Mouse (Mus musculus) cerebellum, adult 18-20 months (tissue): Measurements from ENCODE around the gene Phrf1.

Source experiments
- DNase-seq, 2 experiments: peaks; one replicate each; pipeline ENCODE4 v3.0.0; 2021

Gene Phrf1

DNA sequence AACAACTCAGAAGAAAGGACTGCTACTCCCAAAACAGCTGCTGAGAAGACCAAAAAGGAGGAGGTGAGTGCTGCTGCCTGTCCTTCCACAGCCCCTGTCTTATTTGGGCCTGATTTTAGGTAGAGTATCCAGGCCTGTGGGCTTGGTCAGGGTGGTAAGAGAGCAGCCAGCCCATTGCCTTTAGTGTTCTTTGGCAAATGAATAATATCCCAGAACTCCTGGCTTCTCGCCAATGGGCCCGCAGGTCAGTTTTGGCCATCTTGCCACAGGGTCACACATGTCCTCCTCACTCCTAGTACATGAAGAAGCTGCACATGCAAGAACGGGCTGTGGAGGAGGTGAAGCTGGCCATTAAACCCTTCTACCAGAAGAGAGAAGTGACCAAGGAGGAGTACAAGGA is 32.9 kb downstream of the Phrf1 start:
- DNase-seq = peak in 1 of 2 experiments; percentile 43

DNA sequence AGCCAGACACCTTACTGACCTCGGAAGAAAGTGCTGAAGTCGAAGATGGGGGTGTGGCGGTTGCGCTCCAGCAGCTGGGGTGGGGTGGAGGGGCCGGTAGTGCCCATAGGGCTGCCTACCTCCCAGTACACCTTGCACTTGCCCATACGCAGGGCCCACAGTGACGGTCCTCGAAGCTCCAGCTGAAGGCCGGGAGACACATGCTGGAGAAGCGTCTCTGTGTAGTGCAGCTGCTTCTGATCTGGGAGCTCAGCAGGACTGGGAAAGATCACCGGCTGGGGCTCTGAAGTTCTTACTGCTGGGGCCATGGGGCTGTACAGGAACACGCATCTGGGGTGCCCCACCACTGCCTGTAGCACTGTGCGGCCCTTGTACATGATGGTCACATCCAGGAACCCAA is 35.1 kb downstream of the Phrf1 start:
- DNase-seq = no peak

DNA sequence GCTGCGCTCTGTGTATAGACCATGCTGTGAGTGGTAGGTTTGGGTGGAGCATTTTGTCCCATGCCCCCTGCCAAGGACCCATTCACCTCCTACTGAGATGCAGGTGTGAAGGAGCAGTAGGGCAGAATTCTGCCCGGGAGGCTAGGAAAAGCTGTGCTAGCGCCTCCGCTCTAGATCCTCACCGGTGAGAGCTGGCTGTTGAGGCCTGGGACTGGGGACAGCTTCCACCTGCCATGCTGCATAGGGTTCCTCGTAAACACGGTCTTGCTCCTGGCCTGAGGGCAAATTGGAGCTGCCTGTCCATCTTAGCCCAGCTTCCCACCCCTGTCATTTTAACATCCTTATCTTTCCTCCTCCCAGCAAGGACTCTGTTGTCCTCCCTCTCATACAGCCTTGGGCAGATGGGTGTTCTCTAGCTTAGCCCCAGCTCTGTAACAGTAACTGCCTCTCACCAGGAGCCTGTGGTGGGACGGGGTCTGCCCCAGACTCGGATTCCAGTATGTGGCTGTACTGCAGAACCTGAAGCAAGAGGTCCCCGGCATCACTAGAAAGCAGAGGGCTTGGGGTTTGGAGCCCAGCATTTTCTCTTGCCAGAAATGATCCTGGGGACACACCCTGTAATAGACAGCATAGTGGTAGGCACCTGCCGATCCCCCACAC is 35.6 kb downstream of the Phrf1 start:
- no peak for DNase-seq

DNA sequence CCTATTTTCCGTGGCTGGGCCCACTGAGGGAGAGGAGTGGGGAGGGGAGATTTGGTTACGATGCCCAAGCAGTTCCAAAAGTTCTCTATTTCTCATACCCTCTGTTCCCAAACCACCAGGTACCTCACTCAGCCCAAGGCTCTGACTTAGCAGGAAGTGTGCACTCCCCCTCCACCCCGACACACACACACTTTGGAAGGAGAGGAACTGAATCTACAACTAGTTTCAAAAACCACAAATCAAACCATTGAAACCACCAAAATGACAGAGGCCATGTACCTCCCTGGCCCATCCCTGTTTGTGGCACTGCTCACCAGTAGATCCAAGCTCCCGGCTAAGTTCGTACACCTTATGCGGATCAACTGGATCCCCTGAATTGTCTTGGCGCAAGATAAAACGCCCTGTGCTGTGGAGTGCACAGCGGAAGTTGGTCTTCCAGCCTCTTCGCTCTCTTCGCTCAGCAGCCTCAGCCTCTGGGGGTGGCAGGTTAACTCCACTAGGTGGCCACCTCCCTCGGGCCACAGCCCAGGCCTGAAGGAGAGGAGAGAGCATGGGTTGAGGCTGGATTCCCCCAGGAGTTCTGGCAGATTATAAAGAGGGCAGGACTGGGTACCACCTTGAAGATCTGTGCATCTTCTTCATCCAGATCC is 36.3 kb downstream of the Phrf1 start:
- peak; percentile 34 to 40 for DNase-seq

DNA sequence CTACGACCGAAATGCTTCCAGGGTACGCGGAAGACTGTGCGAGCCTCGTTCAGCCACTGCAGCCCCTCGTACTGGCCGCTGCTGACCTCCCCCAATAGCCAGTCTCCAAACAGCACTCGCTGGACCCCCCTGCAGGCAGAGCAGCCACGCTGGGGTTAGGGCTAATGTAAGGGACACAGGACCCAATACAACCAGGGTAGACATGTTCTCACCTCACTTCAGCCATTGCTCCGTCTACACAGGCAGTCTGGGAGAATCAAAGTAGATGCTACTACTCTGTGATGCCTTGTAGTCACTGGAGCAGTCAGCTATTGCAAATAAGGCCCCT is 36.8 kb downstream of the Phrf1 start:
- DNase-seq = no peak

DNA sequence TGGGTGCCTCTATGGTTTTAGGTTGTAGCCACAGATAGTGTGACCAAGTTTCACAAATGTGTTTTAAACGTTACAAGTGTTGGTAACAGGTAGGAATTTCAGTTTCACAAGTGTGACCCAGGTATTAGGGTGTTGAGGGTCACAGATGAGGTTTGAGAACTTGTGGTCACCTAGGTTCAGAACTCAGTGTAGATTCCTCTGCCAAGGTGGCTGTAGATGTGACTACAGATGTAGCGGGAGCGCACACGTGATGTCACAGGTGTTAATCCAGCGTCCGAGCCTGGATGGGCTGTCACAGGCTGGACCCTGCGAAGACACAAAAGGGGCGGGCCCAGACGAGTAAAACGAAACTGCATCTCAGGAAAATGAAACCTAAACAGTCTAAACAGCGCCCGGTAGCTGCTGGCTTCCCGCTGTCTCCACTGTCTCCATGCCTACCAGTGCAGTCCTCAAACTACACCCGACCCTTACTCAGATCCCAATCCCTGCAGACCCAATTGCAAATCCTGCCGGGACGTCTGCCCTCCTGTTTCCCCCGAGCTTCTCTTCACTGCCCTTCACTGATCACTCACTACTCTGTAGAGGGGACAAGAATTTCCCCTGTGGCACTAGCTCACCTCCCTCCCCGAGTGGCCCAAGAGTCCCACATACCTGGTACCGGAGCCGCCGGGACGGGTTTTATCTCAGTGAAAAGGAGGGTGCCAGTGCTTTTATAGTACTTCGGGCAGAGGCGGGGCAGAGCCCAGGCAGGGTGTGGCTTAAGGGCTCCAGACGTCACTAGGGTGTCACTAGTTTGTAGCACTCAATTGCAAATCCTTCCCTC is 37.4 kb downstream of the Phrf1 start, which contains the start of gene Irf7:
Gene Irf7, minus strand, starts transcription at position 743 of the 823 bp plus-strand sequence.
- peak; percentile 39 to 50 for DNase-seq

DNA sequence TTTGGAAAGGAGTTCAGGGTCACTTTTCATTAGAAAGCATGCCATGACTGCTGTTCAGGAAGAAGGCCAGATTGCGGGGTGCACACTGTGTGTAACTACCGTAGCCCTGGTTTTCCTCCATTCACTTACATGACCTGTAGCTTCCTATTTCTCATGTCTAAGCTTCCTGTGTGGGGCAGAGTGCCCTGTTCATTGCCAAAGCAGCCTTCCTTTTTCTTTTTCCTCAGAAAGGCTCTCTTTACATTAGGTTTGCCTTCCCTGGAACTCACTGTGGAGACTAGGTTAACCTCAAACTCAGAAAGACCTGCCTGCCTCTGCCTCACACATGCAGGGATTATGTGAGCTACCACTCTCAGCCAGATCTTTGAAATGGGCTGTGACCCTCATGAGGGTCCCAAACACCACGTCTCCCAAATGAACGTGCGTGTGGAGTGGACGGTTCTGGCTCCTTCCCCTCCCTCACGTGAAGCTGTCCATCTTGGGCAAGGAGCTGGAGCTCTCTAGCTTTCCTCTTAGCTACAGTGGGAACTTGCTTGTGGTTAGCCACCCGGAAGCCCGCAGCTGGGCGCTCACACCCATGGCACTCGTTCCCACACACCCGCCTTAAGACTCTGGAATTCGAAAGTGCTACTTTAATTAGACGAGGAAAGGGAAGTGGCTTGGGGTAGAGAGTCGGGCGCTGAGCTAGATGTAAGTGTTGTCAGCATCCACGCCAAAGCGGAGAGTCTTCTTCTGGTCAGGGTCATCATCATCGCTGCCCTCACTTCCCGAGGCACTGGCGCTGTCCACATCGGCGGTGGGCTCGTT is 40.1 kb downstream of the Phrf1 start:
- no peak for DNase-seq

DNA sequence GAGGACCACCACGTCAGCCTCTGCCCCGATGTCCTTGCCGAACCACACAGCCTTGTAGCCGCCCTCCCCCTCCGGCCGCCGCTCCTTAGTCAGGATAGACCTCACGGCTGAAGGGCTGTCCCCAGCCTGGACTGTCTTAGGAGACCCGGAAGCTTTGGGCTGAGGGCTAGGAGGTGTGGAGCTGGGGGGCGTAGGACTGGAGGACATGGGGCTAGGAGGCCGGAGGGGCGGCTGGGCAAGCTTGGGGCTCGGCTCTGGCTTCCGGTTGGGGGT is 40.6 kb downstream of the Phrf1 start:
- no peak for DNase-seq

DNA sequence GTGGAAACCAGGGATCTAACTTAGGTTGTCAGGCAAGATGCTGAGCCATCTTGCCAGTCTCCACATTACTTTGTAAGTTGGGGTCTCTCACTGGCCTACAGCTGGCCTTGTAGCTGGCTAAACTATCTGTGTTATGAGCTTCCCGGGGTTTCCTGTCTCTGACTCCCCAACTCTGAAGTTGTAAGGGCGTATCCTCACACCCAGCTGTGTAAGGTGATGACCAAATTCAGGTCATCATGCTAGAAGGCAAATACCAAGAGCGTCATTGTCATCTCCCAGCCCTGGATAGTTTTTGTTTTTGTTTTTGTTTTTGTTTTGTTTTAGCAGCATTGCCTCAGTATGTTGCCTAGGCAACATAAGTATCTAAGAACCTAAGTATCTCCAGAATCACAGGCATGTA is 42.0 kb downstream of the Phrf1 start:
- no peak for DNase-seq

DNA sequence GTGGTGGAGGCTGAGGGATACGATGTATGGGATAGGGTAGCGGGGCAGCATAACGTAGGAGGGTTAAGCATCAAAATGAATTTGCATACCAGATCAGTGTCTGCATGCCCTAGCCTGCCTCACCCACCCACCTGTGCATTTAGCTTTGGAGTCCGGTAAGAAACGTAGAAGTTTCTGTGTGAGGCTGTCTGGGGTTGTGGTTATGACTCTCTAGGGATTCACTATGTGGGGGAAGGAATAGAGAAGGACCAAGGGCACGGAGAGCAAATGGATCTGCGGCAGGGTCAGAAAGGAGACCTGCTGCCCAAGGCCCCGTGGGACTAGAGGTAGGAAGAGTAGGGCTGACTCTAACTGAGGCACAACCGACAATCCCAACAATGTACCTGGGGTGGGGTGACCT is 46.8 kb downstream of the Phrf1 start:
- DNase-seq = no peak

DNA sequence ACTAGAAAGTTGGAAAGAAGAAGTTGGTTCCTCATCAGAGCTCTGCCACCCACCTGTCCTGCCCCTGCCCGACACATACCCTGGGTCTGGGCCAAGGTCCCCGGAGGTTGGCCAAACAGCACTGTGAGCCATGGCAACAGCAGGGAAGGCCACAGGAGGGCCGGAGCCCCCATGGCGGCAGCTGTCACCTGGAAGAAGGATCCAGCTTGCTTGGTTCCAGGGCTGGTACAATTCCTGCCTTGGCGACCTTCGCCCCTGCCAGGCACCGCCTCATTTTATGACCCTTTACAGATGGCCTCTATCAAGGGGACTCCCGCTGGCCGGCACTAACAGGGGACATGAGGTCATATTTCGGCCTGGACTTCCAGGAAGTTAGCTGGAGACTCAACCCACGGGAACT is 48.0 kb downstream of the Phrf1 start, which contains the start of gene Cdhr5:
Gene Cdhr5, minus strand, starts transcription at position 241 of the 400 bp plus-strand sequence.
- no peak for DNase-seq

DNA sequence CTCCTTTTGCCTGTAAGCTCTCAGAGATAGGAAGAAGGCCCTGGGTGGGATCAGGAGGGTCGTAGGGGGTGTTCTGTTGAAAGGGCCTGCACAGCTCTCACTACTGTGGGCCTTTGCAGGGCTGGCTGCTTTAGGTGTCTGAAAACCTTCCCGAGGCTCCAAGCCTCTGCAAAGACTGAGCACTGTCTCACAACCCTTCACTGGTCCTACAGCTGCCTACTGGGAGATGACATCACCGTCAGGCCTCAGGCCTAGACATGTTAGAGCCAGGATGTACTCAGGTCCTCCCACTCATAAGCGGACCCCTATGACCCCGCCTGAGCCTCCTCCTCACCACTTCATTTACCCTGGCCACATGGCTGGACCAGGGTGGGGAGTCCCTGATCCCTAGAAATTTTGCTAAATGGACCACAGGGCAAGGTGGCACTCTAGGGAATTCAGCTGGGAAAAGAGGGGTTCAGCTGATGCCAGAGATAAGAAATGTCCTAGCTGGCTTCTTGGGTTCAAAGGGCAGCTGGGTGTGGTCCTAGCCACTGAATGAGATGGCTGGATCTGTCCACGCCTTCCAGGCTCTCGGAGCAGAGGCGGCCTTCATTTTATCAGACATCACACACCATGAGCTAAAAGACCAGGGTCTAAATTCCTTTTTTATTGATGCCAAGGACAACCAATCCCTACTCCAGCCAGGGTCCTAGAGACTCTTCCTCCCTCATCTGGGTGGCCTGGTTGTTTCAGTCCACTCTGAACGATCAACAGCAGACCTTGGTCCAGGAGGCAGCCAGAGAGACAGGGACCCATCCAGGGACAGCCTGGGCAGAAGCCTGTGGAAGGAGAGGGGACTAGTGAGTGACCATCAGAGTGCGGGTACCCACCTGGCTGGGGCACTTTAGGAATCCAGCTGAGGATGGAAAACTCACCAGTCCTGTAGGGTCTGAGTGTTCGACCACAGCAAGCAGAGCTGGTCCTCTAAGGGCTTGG is 49.4 kb downstream of the Phrf1 start:
- DNase-seq = no peak

DNA sequence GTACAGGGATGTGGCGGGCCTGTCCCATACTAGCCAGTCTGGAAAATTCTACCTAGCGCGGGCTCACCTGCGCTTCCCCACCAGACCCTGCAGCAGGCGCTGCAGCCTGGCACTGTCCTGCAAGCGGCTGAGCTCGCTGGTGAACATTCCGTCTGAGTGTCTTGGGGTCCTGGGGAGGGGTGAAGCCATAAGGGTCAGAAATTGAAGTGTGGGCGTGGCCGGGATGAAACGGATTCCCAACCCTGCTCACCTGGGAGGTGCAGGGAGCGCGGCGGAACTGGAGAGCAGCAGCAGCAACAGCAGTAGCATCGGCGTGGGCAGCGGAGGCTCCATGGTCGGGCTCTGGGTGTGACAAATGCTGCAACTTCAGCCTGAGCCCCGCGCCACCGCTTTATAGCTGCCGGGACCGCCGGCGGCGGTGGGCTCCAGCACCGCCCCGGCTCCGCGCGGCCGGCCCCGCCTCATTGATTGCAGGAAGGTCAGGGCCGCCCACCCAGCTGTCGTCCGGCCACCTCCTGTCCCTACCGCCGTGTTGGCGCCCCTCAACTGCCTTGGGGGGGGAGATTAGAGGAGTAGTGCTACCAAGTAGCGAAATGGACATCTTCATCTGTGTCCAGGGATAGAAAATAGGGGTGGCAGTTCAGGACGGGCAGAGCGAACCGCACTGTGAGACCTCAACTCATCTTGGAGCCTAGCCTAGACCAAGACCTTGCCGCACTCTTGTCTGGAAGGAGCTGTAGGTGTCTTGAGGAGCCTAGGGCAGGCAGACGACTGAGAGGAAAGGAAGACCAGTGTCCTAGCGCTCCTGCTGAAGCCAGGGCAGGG is 50.4 kb downstream of the Phrf1 start, which contains the start of gene Sct:
Gene Sct, minus strand, starts transcription at position 368 of the 825 bp plus-strand sequence.
- peak; percentile 64 to 73 for DNase-seq

DNA sequence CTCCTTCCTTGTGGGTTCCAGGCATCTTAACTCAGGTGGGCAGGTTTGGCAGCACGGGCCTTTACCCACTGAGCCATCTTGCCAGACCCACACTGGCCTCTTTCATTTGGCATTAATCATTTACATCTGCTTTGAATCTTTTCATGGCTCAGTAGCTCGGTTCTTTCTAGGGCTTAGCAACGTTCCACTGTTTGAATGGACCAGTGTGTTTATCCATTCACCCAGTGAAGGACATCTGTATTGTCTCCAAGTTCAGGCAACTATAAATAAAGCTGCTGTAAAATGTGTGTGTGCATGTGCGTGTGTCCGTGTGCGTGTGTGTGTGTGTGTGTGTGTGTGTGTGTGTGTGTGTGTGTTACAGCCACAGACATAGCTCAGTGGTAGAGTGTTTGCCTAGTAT is 52.9 kb downstream of the Phrf1 start:
- no peak for DNase-seq

DNA sequence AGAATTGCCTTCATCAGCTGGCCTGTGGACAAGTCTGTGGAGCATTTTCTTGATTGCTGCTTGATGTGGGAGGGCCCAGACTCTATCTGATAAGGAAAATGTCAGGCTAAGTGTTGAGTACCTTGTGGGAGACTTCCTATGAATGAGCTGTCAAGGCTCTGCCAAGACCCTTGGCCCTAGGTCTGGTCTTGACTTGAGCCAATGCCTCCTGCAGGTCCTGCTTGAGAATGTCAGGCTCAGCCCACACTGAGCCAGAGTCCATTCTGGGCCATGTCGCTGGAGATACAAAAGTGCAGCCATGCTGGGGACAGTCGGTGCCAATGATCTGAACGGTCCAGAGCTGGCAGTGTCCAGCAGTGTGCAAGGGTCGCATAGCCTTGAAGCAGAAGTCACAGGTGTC is 54.2 kb downstream of the Phrf1 start:
- DNase-seq = no peak

DNA sequence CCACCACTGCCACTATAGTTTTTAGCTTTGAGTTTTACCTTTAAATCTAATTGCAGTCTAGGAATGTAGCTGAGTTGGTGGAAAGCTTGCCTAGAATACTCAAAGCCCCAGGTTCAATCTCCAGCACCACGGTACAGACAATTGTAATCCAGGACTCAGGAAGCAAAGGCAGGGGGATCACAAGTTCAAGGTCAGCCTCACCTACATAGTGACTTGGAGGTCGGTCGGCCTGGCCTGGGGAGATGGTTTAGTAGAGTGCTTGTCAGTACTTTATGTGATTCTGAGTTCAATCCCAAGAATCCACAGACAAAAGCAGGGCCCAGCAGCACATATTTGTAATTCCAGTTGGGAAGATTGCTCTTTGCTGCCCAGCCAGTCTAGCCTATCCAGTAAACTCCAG is 59.5 kb downstream of the Phrf1 start:
- DNase-seq = no peak

DNA sequence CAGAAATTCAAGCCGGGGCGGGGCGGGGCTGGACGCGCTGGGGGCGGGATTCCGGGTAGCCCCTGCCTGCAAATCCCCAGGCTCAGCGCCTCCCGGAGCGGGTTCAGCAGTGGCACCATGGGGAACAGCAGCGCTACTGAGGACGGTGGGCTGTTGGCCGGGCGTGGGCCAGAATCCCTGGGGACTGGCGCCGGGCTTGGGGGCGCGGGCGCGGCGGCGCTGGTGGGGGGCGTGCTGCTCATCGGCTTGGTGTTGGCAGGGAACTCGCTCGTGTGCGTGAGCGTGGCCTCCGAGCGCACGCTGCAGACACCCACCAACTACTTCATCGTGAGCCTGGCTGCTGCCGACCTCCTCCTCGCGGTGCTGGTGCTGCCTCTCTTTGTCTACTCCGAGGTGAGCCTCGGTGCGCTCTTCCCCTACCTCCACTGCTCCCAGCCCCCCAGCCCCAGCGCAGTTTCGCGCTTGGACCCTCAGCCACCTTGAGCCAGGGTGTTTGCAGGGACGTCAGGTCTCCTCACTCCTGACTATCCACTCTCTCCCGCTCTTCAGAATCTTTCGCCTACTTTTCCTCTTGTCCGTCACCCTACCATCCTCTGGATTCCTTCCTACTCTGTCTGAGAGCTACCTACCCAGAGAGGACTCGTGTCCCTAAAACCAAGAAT is 63.5 kb downstream of the Phrf1 start, which contains the start of gene Drd4:
Gene Drd4, plus strand, starts transcription at position 86 of the 662 bp plus-strand sequence.
- no peak for DNase-seq

DNA sequence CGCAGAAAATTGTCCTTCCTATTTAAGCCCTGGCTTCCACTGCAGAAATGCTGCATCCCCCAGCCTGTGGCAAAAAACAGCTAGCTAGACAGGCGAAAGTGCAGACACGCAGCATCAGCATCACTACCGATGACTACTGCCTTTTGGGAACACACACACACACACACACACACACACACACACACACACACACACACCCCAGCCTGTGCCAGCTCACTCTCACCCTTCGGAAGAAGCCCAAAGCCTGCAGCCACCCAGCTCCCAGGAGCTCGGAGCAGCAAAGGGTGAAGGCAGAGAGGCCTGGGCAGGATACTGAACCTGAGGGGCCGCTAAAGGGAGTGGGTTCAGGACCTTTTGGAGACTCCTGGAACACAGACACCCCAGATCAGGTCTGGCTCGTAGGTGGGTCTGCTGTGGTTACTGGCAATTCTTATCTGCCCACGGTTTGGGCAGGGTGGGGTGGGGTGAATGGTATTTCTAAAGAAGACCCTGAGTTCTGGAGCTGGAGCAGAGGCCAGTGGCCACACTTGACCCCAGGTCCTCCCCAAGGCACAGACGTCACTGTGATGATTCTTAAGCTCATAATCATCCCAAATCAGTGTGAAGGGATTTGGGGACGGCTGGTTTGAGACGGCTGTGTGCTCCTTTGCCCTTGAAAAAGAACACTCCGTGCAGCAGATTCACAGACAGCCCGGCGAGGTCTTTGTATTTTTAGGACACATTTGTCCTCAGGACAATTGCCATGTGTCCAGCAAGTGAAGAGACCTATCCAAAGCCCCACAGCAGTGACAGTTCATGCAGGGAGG is 64.2 kb downstream of the Phrf1 start:
- no peak for DNase-seq

DNA sequence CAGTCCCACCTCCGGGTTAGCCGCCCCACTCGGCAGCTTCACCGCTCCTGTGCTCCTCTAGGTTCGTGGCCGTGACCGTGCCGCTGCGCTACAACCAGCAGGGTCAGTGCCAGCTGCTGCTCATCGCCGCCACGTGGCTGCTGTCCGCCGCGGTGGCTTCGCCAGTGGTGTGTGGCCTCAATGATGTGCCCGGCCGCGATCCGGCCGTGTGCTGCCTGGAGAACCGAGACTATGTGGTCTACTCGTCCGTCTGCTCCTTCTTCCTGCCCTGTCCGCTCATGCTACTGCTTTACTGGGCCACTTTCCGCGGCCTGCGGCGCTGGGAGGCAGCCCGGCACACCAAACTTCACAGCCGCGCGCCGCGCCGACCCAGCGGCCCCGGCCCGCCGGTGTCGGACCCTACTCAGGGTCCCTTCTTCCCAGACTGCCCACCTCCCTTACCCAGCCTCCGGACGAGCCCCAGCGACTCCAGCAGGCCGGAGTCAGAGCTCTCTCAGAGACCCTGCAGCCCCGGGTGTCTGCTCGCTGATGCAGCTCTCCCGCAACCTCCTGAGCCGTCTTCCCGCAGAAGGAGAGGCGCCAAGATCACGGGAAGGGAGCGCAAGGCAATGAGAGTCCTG is 65.4 kb downstream of the Phrf1 start:
- DNase-seq = peak; percentile 23 to 51
